Mouse (Mus musculus) MEL (cell line): ENCODE results near the gene Pigo. TPM values are rescaled to one million over a fixed set of nuclear protein-coding genes. Genes with fewer than 3 reads are reported as not detected.

Experiments used
- DNase-seq: peaks from one replicate; pipeline ENCODE4 v3.0.0; 2011; ENCODE audit warnings: low read depth, low spot score
- H3K27ac ChIP-seq: 2 replicates; pipeline ENCODE4 v1.5.1; 2012; ENCODE audit warnings: low read depth, mild to moderate bottlenecking, control low read depth, low read length, moderate library complexity; ENCODE audit not compliant: control insufficient read depth
- H3K27me3 ChIP-seq, 2 experiments: fragments of 150-350 bp in 1 of 2; sonication (generic) in 1 of 2; 2 replicates each; pipeline ENCODE4 v1.6.1; 2012; ENCODE audit warnings: low read length in 2 of 2, mild to moderate bottlenecking in 2 of 2, improper control_type of control experiment in 1 of 2, moderate library complexity in 1 of 2; ENCODE audit not compliant: insufficient read depth in 2 of 2, control insufficient read depth in 1 of 2
- H3K36me3 ChIP-seq, 2 experiments: 2 replicates each; pipeline ENCODE4 v1.6.1; 2012 to 2014; ENCODE audit warnings: low read length in 2 of 2, improper control_type of control experiment in 1 of 2, inconsistent platforms in 1 of 2, mild to moderate bottlenecking in 1 of 2; ENCODE audit not compliant: insufficient read depth in 2 of 2, control insufficient read depth in 1 of 2
- H3K4me1 ChIP-seq, 2 experiments: fragments of 150-350 bp in 1 of 2; sonication (generic) in 1 of 2; 2 replicates each; pipeline ENCODE4 v1.6.1; 2012; ENCODE audit warnings: low read length in 2 of 2, improper control_type of control experiment in 1 of 2, mild to moderate bottlenecking in 1 of 2; ENCODE audit not compliant: insufficient read depth in 2 of 2, control insufficient read depth in 1 of 2
- H3K4me3 ChIP-seq, 2 experiments: fragments of 150-350 bp in 1 of 2; sonication (generic) in 1 of 2; 2 replicates each; pipeline ENCODE4 v1.5.1; 2012; ENCODE audit warnings: low read depth in 2 of 2, low read length in 2 of 2, mild to moderate bottlenecking in 2 of 2, moderate library complexity in 2 of 2, control low read depth in 1 of 2, improper control_type of control experiment in 1 of 2; ENCODE audit not compliant: control insufficient read depth in 1 of 2, insufficient read depth in 1 of 2
- H3K79me2 ChIP-seq: 2 replicates; pipeline ENCODE4 v1.6.1; 2012; ENCODE audit warnings: mild to moderate bottlenecking, low read length, moderate library complexity; ENCODE audit not compliant: control insufficient read depth, poor library complexity, insufficient read depth
- H3K9ac ChIP-seq: 2 replicates; pipeline ENCODE4 v1.6.1; 2012; ENCODE audit warnings: low read depth, mild to moderate bottlenecking, control low read depth, low read length, moderate library complexity; ENCODE audit not compliant: control insufficient read depth, poor library complexity, severe bottlenecking
- H3K9me3 ChIP-seq: fragments of 150-350 bp; sonication (generic); replicated peaks from 2 replicates; pipeline ENCODE4 v1.6.1; 2012; ENCODE audit warnings: mild to moderate bottlenecking, low read length, improper control_type of control experiment, moderate library complexity; ENCODE audit not compliant: insufficient read depth
- CHD2 ChIP-seq: IDR thresholded peaks from 2 replicates; pipeline ENCODE4 v1.6.1; 2011; ENCODE audit warnings: low read length, improper control_type of control experiment
- CTCF ChIP-seq, 3 experiments: IDR thresholded peaks in 2 of 3; conservative IDR thresholded peaks in 1 of 3; 2 replicates each; pipeline ENCODE4 v1.5.1; 2011 to 2012; ENCODE audit warnings: low read length in 3 of 3, low read depth in 2 of 3, mild to moderate bottlenecking in 2 of 3, improper control_type of control experiment in 1 of 3, inconsistent platforms in 1 of 3, mixed read lengths in 1 of 3, moderate library complexity in 1 of 3; ENCODE audit not compliant: control insufficient read depth in 1 of 3, insufficient read depth in 1 of 3, poor library complexity in 1 of 3, severe bottlenecking in 1 of 3
- GABPA ChIP-seq: IDR thresholded peaks from 2 replicates; pipeline ENCODE4 v1.6.1; 2012; ENCODE audit warnings: low read depth, mild to moderate bottlenecking, inconsistent platforms, low read length, improper control_type of control experiment, moderate library complexity
- HCFC1 ChIP-seq: IDR thresholded peaks from 2 replicates; pipeline ENCODE4 v1.6.1; 2012; ENCODE audit warnings: low read depth, mild to moderate bottlenecking, inconsistent platforms, low read length, improper control_type of control experiment, moderate library complexity
- JUND ChIP-seq: IDR thresholded peaks from 2 replicates; pipeline ENCODE4 v1.6.1; 2011; ENCODE audit warnings: low read depth, mild to moderate bottlenecking, improper control_type of control experiment, low read length
- MAX ChIP-seq: IDR thresholded peaks from 2 replicates; pipeline ENCODE4 v1.6.1; 2011; ENCODE audit warnings: low read length, improper control_type of control experiment
- MAZ ChIP-seq: IDR thresholded peaks from 2 replicates; pipeline ENCODE4 v1.6.1; 2012; ENCODE audit warnings: low read depth, mild to moderate bottlenecking, inconsistent platforms, low read length, improper control_type of control experiment
- MEF2A ChIP-seq: IDR thresholded peaks from 2 replicates; pipeline ENCODE4 v1.6.1; 2014; ENCODE audit warnings: low read depth, mild to moderate bottlenecking, inconsistent platforms, low read length, improper control_type of control experiment; ENCODE audit not compliant: poor library complexity, insufficient replicate concordance, severe bottlenecking; ENCODE audit errors: extremely low read depth
- MYB ChIP-seq: IDR thresholded peaks from 2 replicates; pipeline ENCODE4 v1.6.1; 2011; ENCODE audit warnings: mild to moderate bottlenecking, low read depth, low read length, improper control_type of control experiment
- MYC ChIP-seq: IDR thresholded peaks from 2 replicates; pipeline ENCODE4 v1.6.1; 2011; ENCODE audit warnings: low read depth, mild to moderate bottlenecking, low read length, improper control_type of control experiment, moderate library complexity
- NELFE ChIP-seq: IDR thresholded peaks from 2 replicates; pipeline ENCODE4 v1.6.1; 2011; ENCODE audit warnings: low read depth, low read length, improper control_type of control experiment
- POLR2A ChIP-seq, 2 experiments: IDR thresholded peaks; 2 replicates each; pipeline ENCODE4 v1.6.1; 2011 to 2012; ENCODE audit warnings: low read length in 2 of 2, mild to moderate bottlenecking in 2 of 2, control low read depth in 1 of 2, improper control_type of control experiment in 1 of 2, low read depth in 1 of 2, moderate library complexity in 1 of 2; ENCODE audit not compliant: control insufficient read depth in 1 of 2, insufficient read depth in 1 of 2, poor library complexity in 1 of 2
- POLR2AphosphoS2 ChIP-seq: IDR thresholded peaks from 2 replicates; pipeline ENCODE4 v1.6.1; 2011; ENCODE audit warnings: low read length, improper control_type of control experiment
- POLR2AphosphoS5 ChIP-seq: IDR thresholded peaks from 2 replicates; pipeline ENCODE4 v1.6.1; 2012; ENCODE audit warnings: low read depth, borderline replicate concordance, mild to moderate bottlenecking, inconsistent platforms, low read length, moderate library complexity, mixed read lengths
- RCOR1 ChIP-seq: IDR thresholded peaks from 2 replicates; pipeline ENCODE4 v1.6.1; 2012; ENCODE audit warnings: low read depth, mild to moderate bottlenecking, inconsistent platforms, low read length, improper control_type of control experiment
- SMC3 ChIP-seq: IDR thresholded peaks from 2 replicates; pipeline ENCODE4 v1.6.1; 2011; ENCODE audit warnings: low read depth, low read length, improper control_type of control experiment
- TBP ChIP-seq: IDR thresholded peaks from 2 replicates; pipeline ENCODE4 v1.8.0; 2011; ENCODE audit warnings: low read depth, low read length, improper control_type of control experiment
- TCF12 ChIP-seq: IDR thresholded peaks from 2 replicates; pipeline ENCODE4 v1.6.1; 2014; ENCODE audit warnings: low read depth, mild to moderate bottlenecking, inconsistent platforms, low read length, improper control_type of control experiment, moderate library complexity
- ZKSCAN1 ChIP-seq: IDR thresholded peaks from 2 replicates; pipeline ENCODE4 v1.6.1; 2012; ENCODE audit warnings: low read depth, mild to moderate bottlenecking, inconsistent platforms, low read length, improper control_type of control experiment, moderate library complexity
- ZMIZ1 ChIP-seq: IDR thresholded peaks from 2 replicates; pipeline ENCODE4 v1.6.1; 2012; ENCODE audit warnings: low read depth, mild to moderate bottlenecking, inconsistent platforms, low read length, improper control_type of control experiment, moderate library complexity
- polyA plus RNA-seq, 2 experiments: library from polyadenylated mRNA; stranded (reverse) in 1 of 2; unstranded in 1 of 2; fragments of >175 nt in 1 of 2; fragments of >200 nt in 1 of 2; gene quantifications; 2 replicates each; pipeline versions ENCODE4 v1.2.1 to v1.2.4; 2012; ENCODE audit warnings: low replicate concordance in 2 of 2, low read depth in 1 of 2; ENCODE audit not compliant: insufficient read length in 2 of 2, insufficient read depth in 1 of 2, missing spikeins in 1 of 2
- total RNA-seq: library from RNA; depleted of rRNA; stranded (reverse); fragments of 300-350 nt; gene quantifications from 2 replicates; pipeline ENCODE4 v1.2.3, GENCODE M21; 2012; rRNA removed

Pigo gene
- total and polyA plus RNA-seq, 3 experiments: 22.3 to 36.1 TPM; not detected in 1

DNA sequence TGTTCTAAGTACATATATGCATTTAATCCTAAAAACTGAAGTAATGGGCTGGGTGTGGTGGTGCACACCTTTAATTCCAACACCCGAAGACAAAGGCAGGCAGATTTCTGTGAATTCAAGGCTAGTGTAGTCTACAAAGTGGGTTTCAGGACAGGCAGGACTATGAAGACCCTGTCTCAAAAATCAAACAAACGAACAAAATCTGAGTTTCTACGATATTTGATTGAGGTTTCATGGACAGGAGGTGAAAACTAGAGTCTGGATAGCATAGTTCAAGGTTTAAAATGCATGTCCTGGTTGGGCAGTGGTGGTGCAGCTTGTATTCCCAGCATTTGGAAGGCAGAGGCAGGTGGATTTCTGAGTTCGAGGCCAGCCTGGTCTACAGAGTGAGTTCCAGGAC lies 56.3 kb downstream of the Pigo start, which contains the start of gene 1700022I11Rik:
Gene 1700022I11Rik, plus strand, starts transcription at position 301 of the 400 bp plus-strand sequence.
- no peak within 1 kb of the TSS for H3K9ac ChIP-seq
- no peaks in the 10 kb centered on the region for H3K27me3 ChIP-seq
- no peaks in the 10 kb centered on the region for H3K4me1 ChIP-seq
- H3K27ac ChIP-seq: no peak within 1 kb of the TSS
- no peaks in the 10 kb centered on the region for H3K79me2 ChIP-seq
- H3K36me3 ChIP-seq: no peaks in the 10 kb centered on the region
- TF ChIP-seq MYB (no peak), HCFC1 (no peak), POLR2AphosphoS5 (no peak), TCF12 (no peak), SMC3 (no peak), ZMIZ1 (no peak), MEF2A (no peak), POLR2A (IDR thresholded peaks at IDR 0.05; ENCODE audit: control insufficient read depth in 1 of 2, insufficient read depth in 1 of 2, low read depth in 1 of 2, low read length in 2 of 2, poor library complexity in 1 of 2) (no peak), CHD2 (no peak), TBP (no peak), MAZ (no peak), JUND (no peak), CTCF (IDR thresholded peaks at IDR 0.05 in 2 of 3, conservative IDR thresholded peaks at IDR 0.05 in 1 of 3; ENCODE audit: control insufficient read depth in 1 of 3, insufficient read depth in 1 of 3, low read depth in 2 of 3, low read length in 3 of 3, poor library complexity in 1 of 3, severe bottlenecking in 1 of 3) (no peak), RCOR1 (no peak), NELFE (no peak), GABPA (no peak), ZKSCAN1 (no peak), MAX (no peak), MYC (no peak), POLR2AphosphoS2 (no peak)
- DNase-seq: no peak
- no peaks in the 10 kb centered on the region for H3K9me3 ChIP-seq
- H3K4me3 ChIP-seq: no peak within 1 kb of the TSS

Other genes starting within 250 kb of the Pigo start
- not detected in 2 replicates for gene Fam205a1, start 171.9 kb downstream of the Pigo start, total RNA-seq
- under 1 TPM in 1 of 2 experiments, not detected in 1; 0.01 TPM for gene Fam205a1, start 171.9 kb downstream of the Pigo start, polyA plus RNA-seq
- not detected in 2 replicates for gene Gm12394, start 169.0 kb downstream of the Pigo start, total RNA-seq
- under 1 TPM in 1 of 2 experiments, not detected in 1; 0.10 TPM for gene Gm12394, start 169.0 kb downstream of the Pigo start, polyA plus RNA-seq
- gene Fam205c, start 151.6 kb downstream of the Pigo start, total RNA-seq: not detected in 2 replicates
- gene Fam205c, start 151.6 kb downstream of the Pigo start, polyA plus RNA-seq: not detected
- gene Phf24, start 109.2 kb downstream of the Pigo start, total RNA-seq: 0.07 and 0.31 TPM in 2 replicates
- gene Phf24, start 109.2 kb downstream of the Pigo start, polyA plus RNA-seq: under 1 TPM in 1 of 2 experiments, not detected in 1; 0.92 TPM
- 0.73 and 1.0 TPM in 2 replicates for gene Dnajb5, start 76.0 kb downstream of the Pigo start, total RNA-seq
- gene Dnajb5, start 76.0 kb downstream of the Pigo start, polyA plus RNA-seq: 1 to 10 TPM in 1 of 2 experiments, not detected in 1; 1.8 TPM
- 0.54 and 0.65 TPM in 2 replicates for gene 1700022I11Rik, start 56.2 kb downstream of the Pigo start, total RNA-seq
- under 1 TPM in 1 of 2 experiments, not detected in 1; 0.39 TPM for gene 1700022I11Rik, start 56.2 kb downstream of the Pigo start, polyA plus RNA-seq
- 264 and 319 TPM in 2 replicates for gene Vcp, start 25.3 kb downstream of the Pigo start, total RNA-seq
- 100 to 1,000 TPM; 420 to 792 TPM for gene Vcp, start 25.3 kb downstream of the Pigo start, polyA plus RNA-seq
- gene Fancg, start 15.3 kb downstream of the Pigo start, total RNA-seq: 10.1 and 11.4 TPM in 2 replicates
- 10 to 100 TPM in 1 of 2 experiments, not detected in 1; 24.6 TPM for gene Fancg, start 15.3 kb downstream of the Pigo start, polyA plus RNA-seq
- gene Stoml2, start 5.9 kb upstream of the Pigo start, total RNA-seq: 384 and 391 TPM in 2 replicates
- gene Stoml2, start 5.9 kb upstream of the Pigo start, polyA plus RNA-seq: 100 to 1,000 TPM in 1 of 2 experiments, not detected in 1; 480 TPM
- 0.95 and 1.3 TPM in 2 replicates for gene Fam214b, start 20.4 kb upstream of the Pigo start, total RNA-seq
- gene Fam214b, start 20.4 kb upstream of the Pigo start, polyA plus RNA-seq: 1 to 10 TPM in 1 of 2 experiments, not detected in 1; 3.8 TPM
- gene Unc13b, start 33.1 kb upstream of the Pigo start, total RNA-seq: 5.4 and 6.5 TPM in 2 replicates
- gene Unc13b, start 33.1 kb upstream of the Pigo start, polyA plus RNA-seq: 1 to 10 TPM in 1 of 2 experiments, not detected in 1; 9.6 TPM
- 3.8 and 5.0 TPM in 2 replicates for gene Atp8b5, start 241.3 kb upstream of the Pigo start, total RNA-seq
- gene Atp8b5, start 241.3 kb upstream of the Pigo start, polyA plus RNA-seq: 1 to 10 TPM in 1 of 2 experiments, not detected in 1; 4.9 TPM